Mouse (Mus musculus): Measurements from ENCODE around the gene 4930562C15Rik.

GRCm38 (mm10) chr16:4897146-4897730 is 62.0 kb downstream of the 4930562C15Rik start:
- peak; percentile 20; the same call in 1 of the 2 replicates for TF ChIP-seq CTCF (IDR thresholded peaks at IDR 0.05; ENCODE audit: control insufficient read depth, insufficient read depth, low read length)
- no peak for TF ChIP-seq POLR2A (IDR thresholded peaks at IDR 0.05; ENCODE audit: borderline replicate concordance, control insufficient read depth, low read depth, low read length)

All from bone marrow, adult 2 months (tissue).